Mouse (Mus musculus): ENCODE measurements at regions not wholly inside any gene's neighbourhood (a gene's known extent, or its start where the extent isn't known, plus 50 kb on each side); places are given as distances from the start of the nearest gene placed in this dataset.

DNA sequence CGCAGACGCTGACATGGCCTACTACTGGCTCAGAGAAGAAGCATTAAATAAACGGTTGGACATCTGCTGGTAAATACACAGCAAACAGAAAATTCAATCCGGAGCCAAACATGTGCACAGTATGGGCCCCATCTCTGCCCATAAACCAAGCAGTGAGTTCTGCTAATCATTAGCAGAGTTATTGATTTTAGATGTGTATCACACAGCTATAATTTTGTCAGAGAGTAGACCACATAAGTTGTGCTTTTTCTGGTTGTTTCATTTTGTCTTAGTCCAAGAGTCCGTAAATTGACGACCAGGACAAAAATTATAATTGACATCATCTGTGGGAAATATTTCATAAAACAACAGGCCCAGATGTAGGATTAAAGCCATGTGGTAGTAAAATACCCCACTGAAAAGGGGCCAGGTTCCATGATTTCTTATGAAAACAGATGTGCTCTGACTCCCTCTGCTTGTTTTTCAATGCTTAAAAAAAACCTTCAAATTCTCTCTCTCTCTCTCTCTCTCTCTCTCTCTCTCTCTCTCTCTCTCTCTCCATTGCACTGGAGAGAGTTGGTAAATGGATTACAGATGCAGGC, 339.3 kb downstream of the Hao1 start:
- DNase-seq: no peak

GRCm38 (mm10) chr2:134203252-134203651, 350.9 kb downstream of the Hao1 start:
- no peak for DNase-seq

- DNase-seq: no peak
These were observed 358.2 kb downstream of the Hao1 start for GRCm38 (mm10) chr2:134195961-134196360.

DNA sequence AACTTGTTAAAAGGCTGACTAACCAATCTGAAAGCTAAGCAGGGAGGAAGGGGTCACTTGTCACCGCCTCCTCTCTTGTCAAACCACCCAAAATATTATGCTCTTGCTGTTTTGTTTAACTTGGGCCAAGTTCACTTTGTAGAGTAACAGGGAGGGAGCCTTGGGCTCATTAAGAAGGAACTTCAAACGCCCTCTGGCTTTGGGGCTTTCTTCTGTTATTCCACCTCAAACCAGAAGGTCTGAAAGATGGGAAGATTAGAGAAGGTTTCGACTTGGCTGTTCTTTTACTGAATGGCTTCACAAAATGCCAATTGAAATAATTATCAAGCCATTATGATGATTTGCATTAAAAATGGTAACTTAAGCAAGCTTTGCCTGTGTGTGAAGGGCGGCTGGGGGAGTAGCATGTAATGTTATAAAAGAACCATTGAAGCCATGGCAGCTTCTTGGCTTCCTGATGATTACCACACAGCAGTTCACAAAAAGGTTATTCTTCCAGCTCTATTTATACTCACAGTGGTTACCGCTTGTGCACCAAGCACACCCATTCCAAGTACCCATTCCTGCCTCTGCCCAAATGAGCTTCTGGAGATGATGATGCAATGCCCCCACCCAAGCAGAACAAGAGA, 364.6 kb downstream of the Hao1 start:
- DNase-seq: peak; percentile 2

Measured in layer of hippocampus, adult 9-11 months (tissue).